Mouse (Mus musculus): Measurements from ENCODE around the gene Prkaca.

DNA sequence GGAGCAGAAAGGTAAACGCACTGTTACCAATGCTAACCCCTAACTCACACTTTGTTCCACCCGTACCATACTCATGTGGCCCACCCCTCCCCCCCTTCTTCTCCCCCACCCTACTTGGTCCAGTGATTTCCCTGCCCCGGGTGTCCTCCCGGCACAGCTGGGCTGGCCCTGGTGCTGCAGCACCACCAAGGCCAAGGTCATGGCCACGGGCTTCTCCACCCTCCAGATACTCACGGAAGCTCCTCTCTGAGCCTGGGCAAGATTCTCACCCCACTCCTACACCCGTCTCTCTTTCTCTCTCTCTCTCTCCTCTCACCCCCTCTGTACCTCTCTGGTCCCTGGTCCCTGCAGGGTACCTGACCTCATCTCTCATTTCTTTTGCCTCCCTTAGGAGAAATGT is 46.5 kb upstream of the Prkaca start:
- no peak for TF ChIP-seq POLR2A (IDR thresholded peaks at IDR 0.05; ENCODE audit: extremely low read depth, insufficient read depth, low read length)
- no peak for TF ChIP-seq CTCF (IDR thresholded peaks at IDR 0.05; ENCODE audit: extremely low read depth, insufficient read depth, low read length)
